Mouse (Mus musculus) stomach, embryonic 16.5 days (tissue): ENCODE results near the gene Ankrd17. TPM values are rescaled to one million over a fixed set of nuclear protein-coding genes. Genes with fewer than 3 reads are reported as not detected.

ENCODE experiments used
- ATAC-seq: fragments of 200-750 bp; cut with Nextera tagmentation; 2 replicates; pipeline ENCODE4 v1.8.0; 2017; ENCODE audit warnings: moderate number of reproducible peaks, moderate TSS enrichment; ENCODE audit not compliant: insufficient read depth, low FRiP score
- H3K27ac ChIP-seq: fragments of 300-500 bp; sonication (generic); 2 replicates; pipeline ENCODE4 v1.5.1; 2014; ENCODE audit warnings: low read length
- H3K27me3 ChIP-seq: fragments of 300-500 bp; sonication (generic); 2 replicates; pipeline ENCODE4 v1.6.1; 2014; ENCODE audit warnings: low read length, control low read depth, mixed read lengths; ENCODE audit not compliant: control insufficient read depth, insufficient read depth
- H3K36me3 ChIP-seq: fragments of 300-500 bp; sonication (generic); 2 replicates; pipeline ENCODE4 v1.6.1; 2014; ENCODE audit warnings: low read length; ENCODE audit not compliant: control insufficient read depth, insufficient read depth
- H3K4me1 ChIP-seq: fragments of 300-500 bp; sonication (generic); 2 replicates; pipeline ENCODE4 v1.6.1; 2014; ENCODE audit warnings: low read length, control low read depth, mixed read lengths; ENCODE audit not compliant: control insufficient read depth, insufficient read depth
- H3K4me2 ChIP-seq: fragments of 300-500 bp; sonication (generic); 2 replicates; pipeline ENCODE4 v1.6.1; 2014; ENCODE audit warnings: low read depth, low read length, mixed read lengths
- H3K4me3 ChIP-seq: fragments of 300-500 bp; sonication (generic); replicated peaks from 2 replicates; pipeline ENCODE4 v1.5.1; 2014; ENCODE audit warnings: mild to moderate bottlenecking, low read length
- H3K9ac ChIP-seq: fragments of 300-500 bp; sonication (generic); 2 replicates; pipeline ENCODE4 v1.6.1; 2014; ENCODE audit warnings: low read length
- H3K9me3 ChIP-seq: fragments of 300-500 bp; sonication (generic); replicated peaks from 2 replicates; pipeline ENCODE4 v1.6.1; 2016; ENCODE audit warnings: low read length, control low read depth; ENCODE audit not compliant: control insufficient read depth
- WGBS: fragments of 180-500 bp; shearing (Covaris S2); extraction: QIAGEN DNeasy Blood & Tissue Kit; methylation state at CpG from one replicate; pipeline ENCODE4 v1.1.7; 2014; 5-methylcytosine and 5-hydroxymethylcytosine counted together
- polyA plus RNA-seq: library from polyadenylated mRNA; unstranded; fragments of >200 nt; fragmentation: Nextera tagmentation; extraction: Ambion mirVana; gene quantifications from 2 replicates; pipeline ENCODE4 v1.2.1, GENCODE M21; 2015

Gene Ankrd17
- polyA plus RNA-seq: 18.2 and 22.8 TPM in 2 replicates

DNA sequence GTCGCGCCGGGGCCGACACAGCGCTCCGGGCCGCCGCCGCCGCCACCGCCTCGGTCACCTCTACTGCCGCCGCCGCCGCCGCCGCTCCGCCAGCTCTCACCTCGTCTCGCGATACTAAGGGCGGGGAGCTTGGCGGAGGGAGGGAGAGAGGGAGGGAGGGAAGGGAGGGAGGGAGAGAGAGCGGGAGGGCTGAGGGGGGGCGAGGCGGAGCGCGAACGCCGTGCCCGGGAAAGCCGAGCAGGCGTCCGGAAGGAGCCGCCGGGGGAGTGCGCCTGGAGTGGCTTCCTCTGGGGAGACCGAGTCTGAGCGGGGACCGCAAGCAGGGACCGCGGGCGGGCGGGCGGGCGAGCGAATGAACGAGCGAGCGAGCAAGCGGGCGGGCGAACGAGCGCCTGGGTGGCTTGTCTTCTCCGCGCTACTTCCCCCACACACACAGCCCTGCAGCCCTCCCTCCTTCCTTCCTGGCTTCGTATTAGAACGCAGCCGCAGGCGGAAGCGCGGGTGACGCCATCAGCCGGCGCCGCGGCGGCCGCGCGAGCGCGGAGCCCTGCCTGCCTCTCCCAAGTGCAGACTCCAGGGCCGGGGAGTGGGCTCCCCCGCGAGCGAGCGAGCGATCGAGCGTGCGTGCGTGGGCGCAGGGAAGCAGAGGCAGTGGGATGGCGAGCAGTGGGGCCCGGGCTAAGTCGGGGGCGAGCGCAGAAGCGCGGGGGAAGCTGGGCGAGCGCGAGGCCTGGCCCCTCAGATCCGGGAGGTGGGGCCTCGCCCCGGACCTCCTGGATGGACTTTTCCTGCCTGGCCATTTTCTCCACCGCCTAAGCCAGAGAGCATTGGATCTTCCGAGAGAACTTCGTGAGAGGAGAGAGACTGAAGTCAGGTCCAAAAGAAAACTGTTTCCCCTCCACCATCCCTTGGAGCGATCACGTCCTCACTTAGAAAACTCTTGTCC lies at the start of gene Ankrd17:
TSS of gene Ankrd17 (minus strand) at position 457 of the 946 bp plus-strand sequence.
- Histone ChIP-seq H3K9ac (peak within 1 kb of the TSS; percentile 99), H3K27me3 (no peaks in the 10 kb centered on the region), H3K4me2 (peak within 1 kb of the TSS; percentile 82), H3K27ac (peak within 1 kb of the TSS; percentile 100), H3K4me1 (peaks cover 4% of the 10 kb centered on the region; the same call in 1 of the 2 replicates), H3K4me3 (peak within 1 kb of the TSS; percentile 97), H3K36me3 (no peaks in the 10 kb centered on the region), H3K9me3 (no peaks in the 10 kb centered on the region; the same call in 1 of the 2 replicates)
- ATAC-seq: peak; percentile 94
- under 1% methylated on average over 88 of the region's 104 CpGs for WGBS

GRCm38 (mm10) chr5:90414925-90415295 lies 48.5 kb upstream of the Ankrd17 start:
- Histone ChIP-seq H3K4me1 (peaks cover 3% of the 10 kb centered on the region), H3K9me3 (no peaks in the 10 kb centered on the region), H3K4me2 (no peak overlapping the region), H3K4me3 (no peak overlapping the region), H3K9ac (no peak overlapping the region), H3K27ac (no peak overlapping the region), H3K27me3 (no peaks in the 10 kb centered on the region), H3K36me3 (no peaks in the 10 kb centered on the region)
- no peak for ATAC-seq
- 17% methylated on average over 6 of the region's 6 CpGs for WGBS

GRCm38 (mm10) chr5:90414142-90414924 lies 48.0 kb upstream of the Ankrd17 start:
- ATAC-seq: no peak

DNA sequence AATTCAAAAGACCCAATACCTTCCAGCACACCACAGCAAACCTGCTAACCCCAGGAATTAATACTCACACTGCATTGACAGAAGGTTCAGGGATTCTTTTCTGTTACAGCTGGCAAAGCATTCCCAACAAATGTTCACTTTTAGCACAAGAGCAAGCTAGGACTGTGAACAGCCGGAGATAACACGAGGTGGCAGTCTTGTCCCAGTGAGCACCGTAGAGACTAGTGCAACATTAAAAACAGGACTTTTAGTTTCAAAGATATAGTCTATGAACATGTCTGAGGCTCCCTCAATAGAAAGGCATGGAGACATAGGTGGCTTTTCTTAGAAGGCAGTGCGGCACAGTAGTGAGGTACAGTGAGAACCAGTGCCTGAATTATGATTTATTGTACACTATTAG lies 38.8 kb upstream of the Ankrd17 start:
- Histone ChIP-seq H3K27me3 (no peaks in the 10 kb centered on the region), H3K4me1 (no peaks in the 10 kb centered on the region), H3K27ac (no peak overlapping the region), H3K4me3 (no peak overlapping the region), H3K36me3 (no peaks in the 10 kb centered on the region), H3K9me3 (no peaks in the 10 kb centered on the region), H3K4me2 (no peak overlapping the region), H3K9ac (no peak overlapping the region)
- 72% methylated on average over 4 of the region's 4 CpGs for WGBS
- 0 out of 2 replicates have a peak, but pooled peaks have one; percentile 40 for ATAC-seq

More at GRCm38 (mm10) chr5:90414142-90414924, 48.0 kb upstream of the Ankrd17 start:
- H3K27ac ChIP-seq: no peak overlapping the region
- no peak overlapping the region for H3K4me2 ChIP-seq
- no peaks in the 10 kb centered on the region for H3K27me3 ChIP-seq
- 57% methylated on average over 8 of the region's 8 CpGs for WGBS
- no peaks in the 10 kb centered on the region for H3K36me3 ChIP-seq
- H3K4me1 ChIP-seq: peaks cover 3% of the 10 kb centered on the region
- no peaks in the 10 kb centered on the region for H3K9me3 ChIP-seq
- H3K9ac ChIP-seq: no peak overlapping the region
- no peak overlapping the region for H3K4me3 ChIP-seq

GRCm38 (mm10) chr5:90396817-90397216 lies 30.4 kb upstream of the Ankrd17 start:
- Histone ChIP-seq H3K36me3 (no peaks in the 10 kb centered on the region), H3K4me1 (no peaks in the 10 kb centered on the region), H3K9ac (no peak overlapping the region), H3K4me2 (no peak overlapping the region), H3K27me3 (no peaks in the 10 kb centered on the region), H3K9me3 (no peaks in the 10 kb centered on the region), H3K4me3 (no peak overlapping the region), H3K27ac (no peak overlapping the region)
- no peak for ATAC-seq
- 83% methylated on average over 4 of the region's 4 CpGs for WGBS

DNA sequence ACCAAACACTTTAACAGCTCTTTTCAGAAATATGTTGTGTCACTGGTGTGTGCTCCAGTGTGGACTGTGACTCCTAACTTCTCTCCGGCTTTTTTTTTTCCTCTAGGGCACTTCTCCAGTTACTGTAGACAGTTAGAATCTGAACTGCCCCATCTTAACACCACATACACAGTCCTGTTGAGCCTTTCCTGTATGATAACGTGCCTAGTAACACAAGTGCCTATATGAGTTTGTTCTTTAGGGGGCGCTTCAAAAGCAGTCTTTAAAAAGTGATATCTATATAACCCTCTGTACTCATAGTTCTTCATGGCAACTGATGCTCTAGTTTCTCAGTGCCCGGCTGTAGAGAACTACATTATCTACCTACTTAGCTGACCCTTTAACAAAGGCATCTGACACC lies 27.9 kb upstream of the Ankrd17 start:
- H3K36me3 ChIP-seq: no peaks in the 10 kb centered on the region
- no peaks in the 10 kb centered on the region for H3K9me3 ChIP-seq
- WGBS: 66% methylated on average over 4 of the region's 4 CpGs
- no peaks in the 10 kb centered on the region for H3K27me3 ChIP-seq
- no peak overlapping the region for H3K27ac ChIP-seq
- no peak overlapping the region for H3K4me3 ChIP-seq
- H3K9ac ChIP-seq: no peak overlapping the region
- no peak for ATAC-seq
- H3K4me2 ChIP-seq: no peak overlapping the region
- no peaks in the 10 kb centered on the region for H3K4me1 ChIP-seq

GRCm38 (mm10) chr5:90393764-90394163 lies 27.4 kb upstream of the Ankrd17 start:
- no peak overlapping the region for H3K4me3 ChIP-seq
- H3K4me1 ChIP-seq: no peaks in the 10 kb centered on the region
- H3K9me3 ChIP-seq: no peaks in the 10 kb centered on the region
- ATAC-seq: no peak
- no peak overlapping the region for H3K27ac ChIP-seq
- no peaks in the 10 kb centered on the region for H3K36me3 ChIP-seq
- H3K27me3 ChIP-seq: no peaks in the 10 kb centered on the region
- no peak overlapping the region for H3K4me2 ChIP-seq
- no peak overlapping the region for H3K9ac ChIP-seq
- WGBS: 42% methylated on average over 5 of the region's 5 CpGs

- no peaks in the 10 kb centered on the region for H3K36me3 ChIP-seq
- 44% methylated on average over 1 of the region's 1 CpGs for WGBS
- no peak overlapping the region for H3K4me2 ChIP-seq
- H3K4me1 ChIP-seq: no peaks in the 10 kb centered on the region
- H3K27ac ChIP-seq: no peak overlapping the region
- ATAC-seq: no peak
- H3K27me3 ChIP-seq: no peaks in the 10 kb centered on the region
- H3K4me3 ChIP-seq: no peak overlapping the region
- H3K9ac ChIP-seq: no peak overlapping the region
- no peaks in the 10 kb centered on the region for H3K9me3 ChIP-seq
Measured at GRCm38 (mm10) chr5:90383080-90383479, 16.7 kb upstream of the Ankrd17 start.

- Histone ChIP-seq H3K36me3 (no peaks in the 10 kb centered on the region), H3K27ac (no peak overlapping the region), H3K9me3 (no peaks in the 10 kb centered on the region), H3K27me3 (no peaks in the 10 kb centered on the region), H3K4me1 (no peaks in the 10 kb centered on the region), H3K4me3 (no peak overlapping the region), H3K9ac (no peak overlapping the region), H3K4me2 (no peak overlapping the region)
- 53% methylated on average over 4 of the region's 4 CpGs for WGBS
- ATAC-seq: 0 out of 2 replicates have a peak, but pooled peaks have one; percentile 33
Measured at GRCm38 (mm10) chr5:90381458-90381857, 15.1 kb upstream of the Ankrd17 start.
